ENCODE assay signal across 12 mouse cellular contexts in the genomic region with DNA sequence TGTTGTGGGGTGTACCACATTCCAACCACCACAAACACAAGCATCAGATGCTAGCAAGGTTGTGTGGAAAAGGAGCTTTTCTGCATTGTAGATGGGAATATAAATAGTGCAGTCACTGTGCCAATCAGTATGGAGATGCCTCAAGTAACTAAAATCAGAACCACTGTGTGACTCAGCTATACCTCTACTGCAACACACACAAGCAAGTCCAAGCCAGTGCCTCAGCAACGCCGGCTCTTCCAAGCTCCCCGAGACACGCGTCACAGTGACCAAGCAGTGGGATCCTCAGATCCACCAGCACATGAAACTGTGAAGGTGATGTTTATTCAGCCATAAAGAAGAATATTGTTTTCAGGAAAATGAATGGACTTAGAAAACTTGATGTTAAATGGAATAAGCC. TPM values are rescaled to one million over a fixed set of nuclear protein-coding genes. Genes with fewer than 3 reads are reported as not detected.
"Had no signal": no experiment of that assay in that cellular context is flagged by ENCODE, and none has a peak within 500 bp of the region (broad histone marks: within the 10 kb centered on the region; RNA-seq: fewer than 3 reads in every experiment).

No protein-coding gene starts in this region.

- ATAC-seq: intestine, postnatal 0 days; lung, postnatal 0 days; midbrain, embryonic 13.5 days had no signal

- DNase-seq: kidney, adult 8-10 months; kidney, postnatal 25 days; layer of hippocampus, postnatal 36 days; lung, adult 2 months; lung, postnatal 36 days; thymus, postnatal 4 days had no signal

RNA-seq across cellular contexts. Expression of a gene that starts 56.7 kb away (rescaled TPM):
- total RNA-seq: layer of hippocampus, postnatal 36 days; megakaryocyte progenitor cell, adult 5-6 weeks had no signal
- polyA plus RNA-seq: liver, embryonic 11.5 days; liver, embryonic 15.5 days; lung, postnatal 0 days had no signal
